31 mouse cellular contexts compared by ENCODE assay signal in genomic region chr7:98594731-98595130, GRCm38 (mm10).
DNase-seq lines count a peak whose midpoint lies in the region; ATAC-seq lines count a peak whose summit lies in the region.
"Had no signal": no experiment of that assay in that cellular context is flagged by ENCODE, and none has a peak within 500 bp of the region (broad histone marks: within the 10 kb centered on the region; RNA-seq: fewer than 3 reads in every experiment).

No protein-coding gene starts in this region.

- no peak for DNase-seq in heart, postnatal 25 days (ENCODE audit: low spot score)
- DNase-seq in brain, adult 2 months (ENCODE audit: low read depth, low spot score), result peak; percentile 20
- DNase-seq in thymus, postnatal 0 days (ENCODE audit: low spot score), result peak; percentile 75
- peak; percentile 50 for DNase-seq in thymus, postnatal 25 days
- DNase-seq in spleen, postnatal 10 days (ENCODE audit: low spot score in 2 of 2), result no peak
- DNase-seq in hindbrain, embryonic 14.5 days (ENCODE audit: low spot score), result no peak
- no peak for DNase-seq in right cerebral cortex, postnatal 25 days
- DNase-seq: adrenal gland, postnatal 10 days; adrenal gland, postnatal 36 days; B cell, adult 2 months; cerebellum, adult 11 months; cerebellum, adult 2 months; cerebellum, adult 9-11 months; cerebellum, postnatal 25 days; forebrain, postnatal 0 days; gastrocnemius, postnatal 10 days; gastrocnemius, postnatal 36 days; heart, adult 2 months; heart, postnatal 36 days had no signal

- WGBS in heart, embryonic 16.5 days, result 83% methylated on average over 4 of the region's 4 CpGs
- 99% methylated on average over 4 of the region's 4 CpGs for WGBS in hindbrain, embryonic 14.5 days

- no peaks in the 10 kb centered on the region for H3K9me3 ChIP-seq in heart, embryonic 16.5 days (replicated peaks; ENCODE audit: control insufficient read depth, low read length)
- H3K9me3 ChIP-seq in hindbrain, embryonic 14.5 days (ENCODE audit: control insufficient read depth, low read length), result no peaks in the 10 kb centered on the region
- H3K9me3 ChIP-seq: embryonic facial prominence, embryonic 12.5 days; embryonic facial prominence, embryonic 15.5 days; G1E; heart, embryonic 10.5 days; heart, embryonic 13.5 days; hindbrain, embryonic 10.5 days; hindbrain, embryonic 13.5 days had no signal

- H3K27ac ChIP-seq in heart, embryonic 16.5 days (ENCODE audit: low read length), result no peak overlapping the region
- no peak overlapping the region for H3K27ac ChIP-seq in hindbrain, embryonic 14.5 days
- H3K27ac ChIP-seq: embryonic facial prominence, embryonic 12.5 days; embryonic facial prominence, embryonic 15.5 days; heart, adult 2 months; heart, embryonic 10.5 days; heart, embryonic 13.5 days; hindbrain, embryonic 10.5 days; hindbrain, embryonic 13.5 days; hindbrain, postnatal 0 days had no signal

- peaks cover 33% of the 10 kb centered on the region for H3K36me3 ChIP-seq in heart, embryonic 16.5 days (ENCODE audit: control insufficient read depth, insufficient read depth)
- peaks cover 77% of the 10 kb centered on the region for H3K36me3 ChIP-seq in hindbrain, embryonic 14.5 days (replicated peaks; ENCODE audit: control insufficient read depth, insufficient read depth)

- H3K9ac ChIP-seq in heart, embryonic 16.5 days (ENCODE audit: low read length), result no peak overlapping the region
- H3K9ac ChIP-seq in hindbrain, embryonic 14.5 days, result no peak overlapping the region
- H3K9ac ChIP-seq: embryonic facial prominence, embryonic 12.5 days; embryonic facial prominence, embryonic 15.5 days; forebrain, postnatal 0 days; heart, embryonic 13.5 days; hindbrain, embryonic 13.5 days had no signal

- no peaks in the 10 kb centered on the region for H3K27me3 ChIP-seq in heart, embryonic 16.5 days (ENCODE audit: control insufficient read depth, insufficient read depth, low read length)
- no peaks in the 10 kb centered on the region for H3K27me3 ChIP-seq in hindbrain, embryonic 14.5 days (ENCODE audit: control insufficient read depth, insufficient read depth, low read length)
- H3K27me3 ChIP-seq: CH12.LX; embryonic facial prominence, embryonic 12.5 days; embryonic facial prominence, embryonic 15.5 days; heart, embryonic 13.5 days; hindbrain, embryonic 13.5 days; Patski had no signal

- no peaks in the 10 kb centered on the region for H3K4me1 ChIP-seq in heart, embryonic 16.5 days (ENCODE audit: control insufficient read depth, insufficient read depth, low read length)
- H3K4me1 ChIP-seq in hindbrain, embryonic 14.5 days (replicated peaks; ENCODE audit: control insufficient read depth, insufficient read depth, low read length), result no peaks in the 10 kb centered on the region
- H3K4me1 ChIP-seq: embryonic facial prominence, embryonic 12.5 days; embryonic facial prominence, embryonic 15.5 days; heart, embryonic 10.5 days; heart, embryonic 13.5 days; hindbrain, embryonic 10.5 days; hindbrain, embryonic 13.5 days had no signal

- no peak overlapping the region for H3K4me3 ChIP-seq in heart, embryonic 16.5 days (ENCODE audit: low read length)
- H3K4me3 ChIP-seq in hindbrain, embryonic 14.5 days (replicated peaks; ENCODE audit: low read length), result no peak overlapping the region
- H3K4me3 ChIP-seq: embryonic facial prominence, embryonic 12.5 days; embryonic facial prominence, embryonic 15.5 days; heart, adult 2 months; heart, embryonic 10.5 days; heart, embryonic 13.5 days; hindbrain, embryonic 10.5 days; hindbrain, embryonic 13.5 days had no signal

- intact Hi-C loops in heart, postnatal 25 days (cut with DNase I), result no loop called here

- ATAC-seq in heart, embryonic 16.5 days (replicated peaks; ENCODE audit: extremely low read depth, insufficient read depth, low FRiP score), result 0 out of 2 replicates have a peak, but pooled peaks have one; percentile 2
- ATAC-seq in hindbrain, embryonic 14.5 days (ENCODE audit: low FRiP score), result no peak
- ATAC-seq: forebrain, embryonic 14.5 days; forebrain, postnatal 0 days; hindbrain, postnatal 0 days; Patski had no signal

- H3K4me2 ChIP-seq in heart, embryonic 16.5 days (ENCODE audit: low read depth, low read length), result no peak overlapping the region
- no peak overlapping the region for H3K4me2 ChIP-seq in hindbrain, embryonic 14.5 days (replicated peaks)
- H3K4me2 ChIP-seq: embryonic facial prominence, embryonic 12.5 days; embryonic facial prominence, embryonic 15.5 days; heart, embryonic 13.5 days; hindbrain, embryonic 13.5 days had no signal

Comparison
In these comparisons a context has a peak if more than half of its experiments do, and no peak if none do; other contexts are left out.
1. DNase-seq: peak in brain, adult 2 months (single experiment), thymus, postnatal 0 days (single experiment) and thymus, postnatal 25 days (single experiment); none in heart, postnatal 25 days (single experiment), spleen, postnatal 10 days (0 of 2), hindbrain, embryonic 14.5 days (single experiment) and right cerebral cortex, postnatal 25 days (single experiment).